Mouse (Mus musculus) embryonic facial prominence, embryonic 13.5 days (tissue): ENCODE results near the gene Rnf187. TPM values are rescaled to one million over a fixed set of nuclear protein-coding genes. Genes with fewer than 3 reads are reported as not detected.
A peak's percentile ranks its signal among the peaks of the same experiment; 100 is the strongest.

ENCODE experiments used
- ATAC-seq: fragments of 200-750 bp; cut with Nextera tagmentation; 2 replicates; pipeline ENCODE4 v1.8.0; 2017; ENCODE audit warnings: low read depth; ENCODE audit not compliant: insufficient number of reproducible peaks, insufficient read depth, low FRiP score, low TSS enrichment
- H3K27ac ChIP-seq: fragments of 300-500 bp; sonication (generic); 2 replicates; pipeline ENCODE4 v1.5.1; 2015; ENCODE audit warnings: moderate library complexity, mild to moderate bottlenecking, inconsistent platforms
- H3K27me3 ChIP-seq: fragments of 300-500 bp; sonication (generic); 2 replicates; pipeline ENCODE4 v1.6.1; 2015; ENCODE audit warnings: mild to moderate bottlenecking, inconsistent platforms
- H3K36me3 ChIP-seq: fragments of 300-500 bp; sonication (generic); 2 replicates; pipeline ENCODE4 v1.6.1; 2015; ENCODE audit warnings: mild to moderate bottlenecking, inconsistent platforms
- H3K4me1 ChIP-seq: fragments of 300-500 bp; sonication (generic); 2 replicates; pipeline ENCODE4 v1.6.1; 2015; ENCODE audit warnings: inconsistent platforms
- H3K4me2 ChIP-seq: fragments of 300-500 bp; sonication (generic); 2 replicates; pipeline ENCODE4 v1.6.1; 2015; ENCODE audit warnings: moderate library complexity, mild to moderate bottlenecking, inconsistent platforms
- H3K4me3 ChIP-seq: fragments of 300-500 bp; sonication (generic); 2 replicates; pipeline ENCODE4 v1.5.1; 2015; ENCODE audit warnings: mild to moderate bottlenecking, inconsistent platforms
- H3K9ac ChIP-seq: fragments of 300-500 bp; sonication (generic); 2 replicates; pipeline ENCODE4 v1.6.1; 2015; ENCODE audit warnings: mild to moderate bottlenecking, inconsistent platforms
- H3K9me3 ChIP-seq: fragments of 300-500 bp; sonication (generic); 2 replicates; pipeline ENCODE4 v1.6.1; 2016; ENCODE audit warnings: inconsistent platforms
- WGBS: fragments of 180-500 bp; shearing (Covaris S2); methylation state at CpG from one replicate; pipeline ENCODE4 v1.1.7; 2015; ENCODE audit warnings: mixed read lengths; 5-methylcytosine and 5-hydroxymethylcytosine counted together
- polyA plus RNA-seq: library from polyadenylated mRNA; unstranded; fragments of >200 nt; fragmentation: Nextera tagmentation; extraction: Ambion mirVana; gene quantifications from 2 replicates; pipeline ENCODE4 v1.2.1, GENCODE M21; 2015

The Rnf187 gene
- 254 and 255 TPM in 2 replicates for polyA plus RNA-seq

- Histone ChIP-seq H3K9ac (peak within 1 kb of the TSS; percentile 98), H3K4me3 (peak within 1 kb of the TSS; percentile 93), H3K27ac (peak within 1 kb of the TSS; percentile 94), H3K9me3 (no peaks in the 10 kb centered on the region), H3K36me3 (peaks cover 32% of the 10 kb centered on the region), H3K4me1 (peaks cover 14% of the 10 kb centered on the region), H3K27me3 (no peaks in the 10 kb centered on the region), H3K4me2 (peak within 1 kb of the TSS; percentile 76)
- WGBS = under 1% methylated on average over 92 of the region's 95 CpGs
- peak; percentile 90 for ATAC-seq
Observed at GRCm38 (mm10) chr11:58938322-58939087, at the start of gene Rnf187. Gene Rnf187, minus strand, starts transcription at chr11:58938916.

GRCm38 (mm10) chr11:58985299-58985917 is 46.7 kb upstream of the Rnf187 start:
- Histone ChIP-seq H3K9ac (no peak overlapping the region), H3K4me2 (no peak overlapping the region), H3K4me3 (no peak overlapping the region), H3K27ac (no peak overlapping the region), H3K36me3 (peaks cover 82% of the 10 kb centered on the region), H3K27me3 (no peaks in the 10 kb centered on the region), H3K4me1 (peaks cover 9% of the 10 kb centered on the region), H3K9me3 (no peaks in the 10 kb centered on the region)
- 93% methylated on average over 3 of the region's 3 CpGs for WGBS
- no peak for ATAC-seq

DNA sequence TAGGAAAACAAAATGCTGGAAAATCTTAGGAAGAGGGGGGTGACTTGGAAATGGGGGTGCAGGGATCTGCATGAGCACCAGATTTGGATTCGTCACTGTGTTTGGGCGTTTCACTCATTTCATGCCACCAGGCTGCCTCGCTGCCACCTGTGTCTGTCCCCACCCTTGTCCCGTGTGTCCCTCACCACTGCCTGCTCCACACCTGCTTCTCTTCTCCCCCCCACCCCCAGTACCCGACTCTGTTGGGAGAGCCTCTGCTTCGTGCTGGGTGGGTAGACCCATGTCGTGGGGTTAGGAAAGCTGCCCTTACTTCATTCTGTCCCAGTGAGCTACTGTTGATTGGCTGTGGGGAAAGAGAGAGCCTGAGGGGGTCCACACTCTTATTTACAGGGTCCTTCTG is 45.9 kb upstream of the Rnf187 start:
- WGBS = 93% methylated on average over 7 of the region's 7 CpGs

DNA sequence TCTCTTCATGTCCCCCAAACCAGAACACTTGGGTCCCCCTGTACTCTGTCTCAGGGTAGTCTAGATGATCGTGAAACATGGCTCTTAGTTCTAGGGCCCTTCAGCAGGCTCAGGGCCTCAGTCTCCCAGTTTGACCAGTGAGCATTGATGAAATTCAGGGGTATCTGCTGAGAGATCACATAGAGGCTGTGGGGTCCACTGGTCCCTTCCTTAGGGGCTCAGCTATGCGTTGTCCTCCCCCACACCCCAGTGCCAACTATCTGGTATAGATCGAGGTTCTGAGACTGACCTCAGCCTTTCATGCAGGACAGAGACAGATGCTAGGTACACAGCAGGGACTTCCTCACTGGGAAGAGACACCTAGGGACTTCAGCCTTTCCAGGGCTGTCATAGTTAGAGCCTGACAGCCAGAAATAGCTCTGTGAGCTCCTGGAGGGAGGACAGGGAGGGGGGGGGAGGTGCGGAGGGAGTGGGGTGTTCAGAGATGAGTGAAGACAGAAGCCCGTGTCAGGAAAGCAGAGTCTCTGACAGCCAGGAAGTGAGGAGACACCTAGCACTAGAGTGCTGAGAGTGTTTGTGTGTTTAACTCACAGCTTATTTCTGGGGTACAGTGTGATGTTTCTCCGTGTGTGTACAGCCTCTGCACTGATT is 45.1 kb upstream of the Rnf187 start:
- H3K27me3 ChIP-seq = no peaks in the 10 kb centered on the region
- H3K9me3 ChIP-seq = no peaks in the 10 kb centered on the region
- no peak overlapping the region for H3K4me3 ChIP-seq
- H3K27ac ChIP-seq = no peak overlapping the region
- WGBS = 88% methylated on average over 6 of the region's 6 CpGs
- H3K4me2 ChIP-seq = no peak overlapping the region
- H3K36me3 ChIP-seq = peaks cover 66% of the 10 kb centered on the region
- ATAC-seq = no peak
- H3K9ac ChIP-seq = no peak overlapping the region
- H3K4me1 ChIP-seq = peaks cover 25% of the 10 kb centered on the region

More for the DNA sequence above, 45.9 kb upstream of the Rnf187 start:
- Histone ChIP-seq H3K36me3 (peaks cover 74% of the 10 kb centered on the region), H3K9ac (no peak overlapping the region), H3K27me3 (no peaks in the 10 kb centered on the region), H3K9me3 (no peaks in the 10 kb centered on the region), H3K4me1 (peaks cover 16% of the 10 kb centered on the region), H3K4me3 (no peak overlapping the region), H3K4me2 (no peak overlapping the region), H3K27ac (no peak overlapping the region)
- no peak for ATAC-seq

DNA sequence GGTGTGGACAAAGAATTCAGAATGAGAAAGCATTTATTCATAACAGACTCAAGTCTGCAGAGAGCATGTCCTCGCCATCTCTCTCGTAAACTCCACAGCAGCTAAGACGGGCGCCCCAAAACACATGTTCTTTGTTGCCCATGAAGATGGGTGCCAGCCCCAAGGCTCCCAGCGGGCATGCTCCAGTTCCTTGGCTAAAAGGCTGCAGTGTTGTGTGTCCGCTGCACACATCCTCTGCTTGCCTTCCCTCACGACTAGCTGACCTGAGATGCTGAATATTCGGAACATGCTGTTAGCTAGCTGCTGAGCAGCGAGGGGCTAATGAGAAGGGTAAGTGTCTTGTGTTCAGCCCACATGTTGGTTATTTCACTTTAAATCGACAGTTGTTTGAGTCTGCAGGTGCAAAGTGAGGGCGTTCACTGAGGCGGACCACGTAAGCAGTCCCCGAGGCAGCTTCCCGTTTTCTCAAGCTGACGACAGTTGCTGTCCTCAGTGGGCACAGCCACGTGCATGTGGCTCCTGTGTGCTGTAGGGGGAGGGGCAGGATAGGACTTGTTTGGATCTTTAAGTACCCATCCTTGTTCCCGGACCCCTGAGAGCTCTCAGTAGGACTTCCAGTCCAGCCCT is 43.9 kb upstream of the Rnf187 start:
- no peak overlapping the region for H3K27ac ChIP-seq
- H3K36me3 ChIP-seq = peaks cover 57% of the 10 kb centered on the region

DNA sequence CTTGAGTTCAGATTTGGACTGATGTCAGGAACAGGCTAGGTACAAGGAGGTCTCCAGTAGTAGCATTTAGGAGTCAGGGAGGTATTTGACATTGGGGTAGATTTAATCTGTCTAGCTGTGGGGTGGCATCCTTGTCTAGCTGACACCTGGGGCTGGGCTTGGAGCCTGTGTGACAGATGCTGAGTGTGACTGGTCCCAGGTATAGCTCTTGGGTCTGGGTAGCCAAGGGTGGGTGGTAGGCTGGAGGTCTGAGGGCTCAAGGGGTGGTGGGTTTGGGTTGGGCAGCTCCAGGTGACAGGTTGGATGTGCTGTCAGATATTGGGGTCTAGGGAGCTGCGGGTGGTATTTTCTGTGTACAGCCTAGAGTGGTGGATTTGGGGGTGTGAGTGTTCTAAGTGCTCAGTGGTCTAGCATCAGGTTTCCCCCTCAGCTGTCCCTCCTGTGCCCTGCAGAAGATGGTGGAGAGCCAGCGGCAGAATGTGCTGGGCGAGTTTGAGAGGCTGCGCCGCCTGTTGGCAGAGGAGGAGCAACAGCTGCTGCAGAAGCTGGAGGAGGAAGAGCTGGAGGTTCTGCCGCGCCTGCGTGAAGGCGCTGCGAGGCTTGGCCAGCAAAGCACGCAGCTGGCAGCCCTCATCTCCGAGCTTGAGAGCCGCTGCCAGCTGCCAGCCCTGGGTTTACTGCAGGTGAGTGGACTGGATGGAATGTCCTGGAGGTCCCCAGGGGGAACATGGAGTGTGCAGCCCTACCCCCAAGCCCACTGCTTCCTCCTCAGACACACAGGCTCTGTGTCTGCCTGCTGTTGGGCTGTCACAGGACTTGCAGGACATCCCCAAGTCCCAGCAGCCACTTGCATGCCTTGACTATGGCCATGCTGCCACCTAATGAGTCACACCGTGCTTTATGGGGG is 43.1 kb upstream of the Rnf187 start:
- WGBS = 56% methylated on average over 14 of the region's 14 CpGs
- ATAC-seq = no peak
- Histone ChIP-seq H3K4me2 (no peak overlapping the region), H3K4me3 (no peak overlapping the region), H3K27ac (no peak overlapping the region), H3K9ac (no peak overlapping the region), H3K36me3 (peaks cover 50% of the 10 kb centered on the region), H3K9me3 (no peaks in the 10 kb centered on the region), H3K27me3 (no peaks in the 10 kb centered on the region), H3K4me1 (peaks cover 32% of the 10 kb centered on the region)

More for the DNA sequence above, 43.9 kb upstream of the Rnf187 start:
- 80% methylated on average over 18 of the region's 18 CpGs for WGBS
- H3K27me3 ChIP-seq = no peaks in the 10 kb centered on the region
- ATAC-seq = no peak
- H3K9ac ChIP-seq = no peak overlapping the region
- no peaks in the 10 kb centered on the region for H3K9me3 ChIP-seq
- H3K4me2 ChIP-seq = no peak overlapping the region
- H3K4me3 ChIP-seq = no peak overlapping the region
- peaks cover 29% of the 10 kb centered on the region for H3K4me1 ChIP-seq

DNA sequence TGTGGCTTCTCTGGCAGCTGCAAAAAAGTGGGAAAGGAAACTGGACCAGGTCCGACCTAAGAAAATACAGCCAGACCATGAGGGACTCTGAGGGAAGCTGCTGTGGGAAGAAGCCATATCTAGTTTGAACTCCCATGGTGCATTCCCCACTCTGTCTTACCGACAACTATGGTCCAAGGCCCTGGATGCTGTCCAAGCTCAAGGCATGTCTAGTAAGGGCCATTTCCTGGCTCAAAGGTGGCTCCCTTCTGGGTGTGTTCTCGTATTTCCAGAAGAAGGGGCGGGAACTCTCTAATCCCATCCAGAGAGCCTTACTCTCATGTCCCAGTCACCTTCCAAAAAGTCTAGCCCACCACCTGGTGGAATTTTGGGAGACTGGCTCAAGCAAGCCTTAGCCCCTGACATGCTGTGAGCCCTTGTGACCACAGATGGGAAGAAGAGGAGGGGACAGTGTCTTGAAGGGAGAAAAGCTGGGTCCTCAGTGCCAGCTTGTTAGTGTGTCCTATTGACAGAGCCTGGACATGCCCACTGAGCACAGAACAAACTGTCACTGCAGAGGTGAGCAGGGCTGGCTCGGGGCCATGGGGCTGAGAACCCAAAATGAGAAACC is 41.8 kb upstream of the Rnf187 start:
- Histone ChIP-seq H3K4me3 (no peak overlapping the region), H3K9ac (peak overlapping the region; percentile 97; the same call in 1 of the 2 replicates), H3K4me1 (peaks cover 32% of the 10 kb centered on the region), H3K27ac (no peak overlapping the region), H3K9me3 (no peaks in the 10 kb centered on the region), H3K27me3 (no peaks in the 10 kb centered on the region), H3K36me3 (peaks cover 37% of the 10 kb centered on the region), H3K4me2 (peak overlapping the region; percentile 99)
- 55% methylated on average over 5 of the region's 5 CpGs for WGBS
- ATAC-seq = no peak

DNA sequence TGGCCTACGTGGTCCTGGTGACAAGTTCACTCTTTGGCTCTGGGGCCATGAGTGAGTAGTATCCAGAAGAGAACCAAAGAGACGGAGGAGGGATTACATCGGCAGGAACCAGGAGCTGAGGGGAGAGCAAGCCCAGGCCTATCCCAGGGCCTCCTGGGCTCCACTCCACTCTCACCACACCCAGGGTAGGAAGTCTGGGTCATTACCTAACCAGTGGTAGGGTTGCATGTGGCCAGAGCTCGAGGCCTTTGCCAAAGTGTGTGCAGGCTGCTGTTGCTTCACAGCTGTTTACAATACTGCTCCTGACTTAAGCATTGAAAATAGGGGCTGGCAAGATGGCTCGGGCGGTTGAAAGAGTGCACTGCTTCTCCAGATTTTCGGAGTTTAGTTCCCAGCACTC is 40.9 kb upstream of the Rnf187 start:
- no peak overlapping the region for H3K27ac ChIP-seq
- H3K9ac ChIP-seq = peak overlapping the region; percentile 97
- peak overlapping the region; percentile 99 for H3K4me2 ChIP-seq
- WGBS = 65% methylated on average over 7 of the region's 7 CpGs
- no peak for ATAC-seq
- no peaks in the 10 kb centered on the region for H3K27me3 ChIP-seq
- H3K36me3 ChIP-seq = peaks cover 30% of the 10 kb centered on the region
- H3K4me1 ChIP-seq = peaks cover 32% of the 10 kb centered on the region
- peak overlapping the region; percentile 99 for H3K4me3 ChIP-seq
- H3K9me3 ChIP-seq = no peaks in the 10 kb centered on the region

DNA sequence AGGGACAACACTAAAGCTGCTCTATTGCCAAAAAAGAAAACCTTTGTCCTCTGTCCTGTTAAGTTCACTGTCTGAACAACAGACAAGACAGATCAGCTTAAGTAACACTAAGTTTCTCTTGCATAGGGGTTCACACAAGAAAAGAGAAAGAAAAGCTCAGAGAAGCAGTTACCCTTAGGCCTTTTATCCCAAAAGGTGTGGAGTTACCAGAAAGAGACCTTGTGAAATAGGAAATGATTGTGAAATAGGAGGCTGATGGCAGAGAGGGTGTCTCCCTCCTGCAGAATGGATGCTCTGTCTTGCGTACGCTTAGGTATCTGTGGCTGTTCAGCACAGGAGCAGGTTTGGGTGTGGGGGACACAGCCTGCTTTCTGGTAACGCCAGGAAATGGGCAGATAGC is 40.5 kb upstream of the Rnf187 start:
- peak overlapping the region; percentile 99 for H3K4me3 ChIP-seq
- no peak overlapping the region for H3K27ac ChIP-seq
- WGBS = 61% methylated on average over 3 of the region's 3 CpGs
- no peak for ATAC-seq
- peak overlapping the region; percentile 97 for H3K9ac ChIP-seq
- peaks cover 32% of the 10 kb centered on the region for H3K4me1 ChIP-seq
- H3K27me3 ChIP-seq = no peaks in the 10 kb centered on the region
- peak overlapping the region; percentile 99 for H3K4me2 ChIP-seq
- H3K36me3 ChIP-seq = peaks cover 30% of the 10 kb centered on the region
- no peaks in the 10 kb centered on the region for H3K9me3 ChIP-seq

DNA sequence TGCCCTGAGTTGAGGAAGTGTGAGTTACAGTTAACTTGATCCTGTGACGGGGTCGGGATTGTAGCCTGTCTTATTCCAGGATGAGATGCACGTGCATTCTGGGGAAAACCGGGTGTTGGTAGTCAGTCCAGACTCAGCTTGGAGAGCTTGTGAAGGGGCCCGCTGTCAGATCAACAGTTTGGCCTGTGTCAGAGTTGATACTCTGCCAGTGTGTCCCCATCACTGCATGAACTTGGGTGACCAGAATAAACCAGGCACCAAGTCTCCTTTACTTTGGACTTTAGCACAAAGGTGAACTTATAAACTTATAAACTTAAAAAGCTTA is 40.0 kb upstream of the Rnf187 start:
- Histone ChIP-seq H3K27ac (peak overlapping the region; percentile 39; the same call in 1 of the 2 replicates), H3K4me1 (peaks cover 32% of the 10 kb centered on the region), H3K4me2 (peak overlapping the region; percentile 99), H3K9me3 (no peaks in the 10 kb centered on the region), H3K4me3 (peak overlapping the region; percentile 99), H3K36me3 (peaks cover 28% of the 10 kb centered on the region), H3K27me3 (no peaks in the 10 kb centered on the region), H3K9ac (peak overlapping the region; percentile 97)
- ATAC-seq = no peak
- 2% methylated on average over 5 of the region's 5 CpGs for WGBS
